Mouse (Mus musculus): ENCODE measurements around the gene Exoc4. TPM values are rescaled to one million over a fixed set of nuclear protein-coding genes. Genes with fewer than 3 reads are reported as not detected.

Gene Exoc4
- polyA plus RNA-seq (2016; fragmentation: Nextera tagmentation; extraction: Ambion mirVana), result 57.9 and 59.2 TPM in 2 replicates

- peaks cover 4% of the 10 kb centered on the region for H3K4me1 ChIP-seq
- no peaks in the 10 kb centered on the region for H3K27me3 ChIP-seq
- H3K9me3 ChIP-seq, result no peaks in the 10 kb centered on the region
- peak; percentile 99 for ATAC-seq (ENCODE audit: low FRiP score, low read depth)
- peak within 1 kb of the TSS; percentile 76; the same call in 1 of the 2 replicates for H3K27ac ChIP-seq (replicated peaks)
- H3K4me2 ChIP-seq (replicated peaks), result peak within 1 kb of the TSS; percentile 86
- H3K4me3 ChIP-seq, result peak within 1 kb of the TSS; percentile 92
- H3K36me3 ChIP-seq, result no peaks in the 10 kb centered on the region
- H3K9ac ChIP-seq (replicated peaks), result peak within 1 kb of the TSS; percentile 87
- 1% methylated on average over 34 of the region's 34 CpGs for WGBS
Observed at GRCm38 (mm10) chr6:33248894-33249758, at the start of gene Exoc4. Gene Exoc4 (plus strand): TSS chr6:33249085.

GRCm38 (mm10) chr6:33218780-33219179, 30.1 kb upstream of the Exoc4 start:
- H3K27ac ChIP-seq (replicated peaks), result no peak overlapping the region
- H3K9me3 ChIP-seq, result no peaks in the 10 kb centered on the region
- no peak overlapping the region for H3K4me3 ChIP-seq
- 64% methylated on average over 3 of the region's 3 CpGs for WGBS
- H3K9ac ChIP-seq (replicated peaks), result no peak overlapping the region
- no peaks in the 10 kb centered on the region; the same call in 1 of the 2 replicates for H3K4me1 ChIP-seq
- H3K4me2 ChIP-seq (replicated peaks), result no peak overlapping the region
- no peak for ATAC-seq (ENCODE audit: low FRiP score, low read depth)
- H3K27me3 ChIP-seq, result no peaks in the 10 kb centered on the region
- no peaks in the 10 kb centered on the region for H3K36me3 ChIP-seq

- no peak overlapping the region for H3K4me3 ChIP-seq
- no peak overlapping the region for H3K9ac ChIP-seq (replicated peaks)
- WGBS, result 67% methylated on average over 1 of the region's 1 CpGs
- no peaks in the 10 kb centered on the region for H3K4me1 ChIP-seq
- no peaks in the 10 kb centered on the region for H3K36me3 ChIP-seq
- no peak overlapping the region for H3K4me2 ChIP-seq (replicated peaks)
- no peak overlapping the region for H3K27ac ChIP-seq (replicated peaks)
- H3K9me3 ChIP-seq, result no peaks in the 10 kb centered on the region
- H3K27me3 ChIP-seq, result no peaks in the 10 kb centered on the region
- ATAC-seq (ENCODE audit: low FRiP score, low read depth), result no peak
Observed at GRCm38 (mm10) chr6:33226700-33227099, 22.2 kb upstream of the Exoc4 start.

- Histone ChIP-seq H3K27me3 (no peaks in the 10 kb centered on the region), H3K9me3 (no peaks in the 10 kb centered on the region), H3K27ac (replicated peaks) (peak overlapping the region; percentile 40; the same call in 1 of the 2 replicates), H3K4me1 (no peaks in the 10 kb centered on the region), H3K4me2 (replicated peaks) (no peak overlapping the region), H3K9ac (replicated peaks) (no peak overlapping the region), H3K4me3 (no peak overlapping the region), H3K36me3 (no peaks in the 10 kb centered on the region)
- WGBS, result 62% methylated on average over 8 of the region's 8 CpGs
- ATAC-seq (ENCODE audit: low FRiP score, low read depth), result no peak
Observed at GRCm38 (mm10) chr6:33227371-33227770, 21.5 kb upstream of the Exoc4 start.

GRCm38 (mm10) chr6:33241250-33241649, 7.6 kb upstream of the Exoc4 start:
- no peaks in the 10 kb centered on the region for H3K36me3 ChIP-seq
- no peak overlapping the region for H3K27ac ChIP-seq (replicated peaks)
- H3K4me1 ChIP-seq, result no peaks in the 10 kb centered on the region
- ATAC-seq (ENCODE audit: low FRiP score, low read depth), result no peak
- no peak overlapping the region for H3K9ac ChIP-seq (replicated peaks)
- H3K4me2 ChIP-seq (replicated peaks), result no peak overlapping the region
- H3K4me3 ChIP-seq, result no peak overlapping the region
- H3K27me3 ChIP-seq, result no peaks in the 10 kb centered on the region
- H3K9me3 ChIP-seq, result no peaks in the 10 kb centered on the region

- 91% methylated on average over 3 of the region's 3 CpGs for WGBS
- Histone ChIP-seq H3K9me3 (no peaks in the 10 kb centered on the region), H3K27me3 (no peaks in the 10 kb centered on the region), H3K36me3 (no peaks in the 10 kb centered on the region), H3K4me3 (no peak overlapping the region), H3K9ac (replicated peaks) (no peak overlapping the region), H3K4me2 (replicated peaks) (no peak overlapping the region), H3K4me1 (no peaks in the 10 kb centered on the region), H3K27ac (replicated peaks) (no peak overlapping the region)
- ATAC-seq (ENCODE audit: low FRiP score, low read depth), result no peak
Observed at GRCm38 (mm10) chr6:33244546-33244945, 4.3 kb upstream of the Exoc4 start.

DNA sequence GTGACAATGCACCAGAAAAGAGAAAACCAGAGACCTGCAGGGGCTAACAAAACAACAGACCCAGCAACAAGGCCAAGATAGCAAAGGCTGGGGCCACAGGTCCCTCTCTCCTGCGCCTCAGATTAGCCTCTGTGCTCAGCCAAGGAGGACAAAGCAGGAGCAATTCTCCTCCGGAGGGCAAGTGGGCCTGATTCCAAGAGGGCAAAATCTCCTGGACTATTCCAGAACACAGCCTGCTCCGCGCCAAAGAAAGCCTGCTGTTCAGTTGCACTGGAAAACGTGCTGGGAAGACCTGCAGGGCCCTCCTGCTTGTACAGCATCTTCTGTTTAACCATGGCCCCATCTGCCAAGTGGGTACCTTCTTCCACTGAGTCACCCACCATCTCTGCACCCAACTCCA, 1.7 kb upstream of the Exoc4 start:
- Histone ChIP-seq H3K36me3 (no peaks in the 10 kb centered on the region), H3K9me3 (no peaks in the 10 kb centered on the region), H3K27ac (replicated peaks) (no peak overlapping the region), H3K4me3 (no peak overlapping the region), H3K27me3 (no peaks in the 10 kb centered on the region), H3K4me2 (replicated peaks) (no peak overlapping the region), H3K4me1 (peaks cover 4% of the 10 kb centered on the region; the same call in 1 of the 2 replicates), H3K9ac (replicated peaks) (no peak overlapping the region)
- no peak for ATAC-seq (ENCODE audit: low FRiP score, low read depth)
- WGBS, result 89% methylated on average over 5 of the region's 5 CpGs

GRCm38 (mm10) chr6:33247576-33248355, 1.1 kb upstream of the Exoc4 start:
- Histone ChIP-seq H3K4me1 (peaks cover 4% of the 10 kb centered on the region; the same call in 1 of the 2 replicates), H3K36me3 (no peaks in the 10 kb centered on the region), H3K4me2 (replicated peaks) (no peak overlapping the region), H3K27ac (replicated peaks) (no peak overlapping the region), H3K27me3 (no peaks in the 10 kb centered on the region), H3K4me3 (no peak overlapping the region), H3K9me3 (no peaks in the 10 kb centered on the region), H3K9ac (replicated peaks) (no peak overlapping the region)
- ATAC-seq (ENCODE audit: low FRiP score, low read depth), result no peak
- whole genome bisulfite sequencing, result 90% methylated on average over 23 of the region's 23 CpGs

DNA sequence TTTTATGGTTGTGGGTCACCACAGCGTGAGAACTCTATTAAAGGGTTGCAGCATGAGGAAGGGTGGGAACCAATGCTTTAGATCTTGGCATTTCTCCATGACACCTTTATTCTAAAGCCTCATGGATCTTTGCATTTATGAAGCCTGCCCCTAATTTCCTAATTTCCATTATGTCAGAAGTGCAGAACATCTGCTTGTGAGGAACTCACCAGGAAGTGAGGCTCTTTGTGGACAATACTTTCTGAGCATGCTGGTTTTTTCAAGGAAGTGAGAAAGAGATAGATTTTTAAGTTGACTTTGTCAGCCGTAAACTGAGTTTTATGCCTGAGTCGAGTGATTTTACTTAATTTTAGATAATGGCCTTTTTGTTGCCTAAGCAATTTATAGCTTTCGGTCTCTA, 7.8 kb downstream of the Exoc4 start:
- Histone ChIP-seq H3K36me3 (no peaks in the 10 kb centered on the region), H3K4me3 (no peak overlapping the region), H3K9me3 (no peaks in the 10 kb centered on the region), H3K27ac (replicated peaks) (no peak overlapping the region), H3K27me3 (no peaks in the 10 kb centered on the region), H3K4me1 (peaks cover 17% of the 10 kb centered on the region), H3K9ac (replicated peaks) (no peak overlapping the region), H3K4me2 (replicated peaks) (no peak overlapping the region)
- WGBS, result 87% methylated on average over 4 of the region's 4 CpGs
- no peak for ATAC-seq (ENCODE audit: low FRiP score, low read depth)

DNA sequence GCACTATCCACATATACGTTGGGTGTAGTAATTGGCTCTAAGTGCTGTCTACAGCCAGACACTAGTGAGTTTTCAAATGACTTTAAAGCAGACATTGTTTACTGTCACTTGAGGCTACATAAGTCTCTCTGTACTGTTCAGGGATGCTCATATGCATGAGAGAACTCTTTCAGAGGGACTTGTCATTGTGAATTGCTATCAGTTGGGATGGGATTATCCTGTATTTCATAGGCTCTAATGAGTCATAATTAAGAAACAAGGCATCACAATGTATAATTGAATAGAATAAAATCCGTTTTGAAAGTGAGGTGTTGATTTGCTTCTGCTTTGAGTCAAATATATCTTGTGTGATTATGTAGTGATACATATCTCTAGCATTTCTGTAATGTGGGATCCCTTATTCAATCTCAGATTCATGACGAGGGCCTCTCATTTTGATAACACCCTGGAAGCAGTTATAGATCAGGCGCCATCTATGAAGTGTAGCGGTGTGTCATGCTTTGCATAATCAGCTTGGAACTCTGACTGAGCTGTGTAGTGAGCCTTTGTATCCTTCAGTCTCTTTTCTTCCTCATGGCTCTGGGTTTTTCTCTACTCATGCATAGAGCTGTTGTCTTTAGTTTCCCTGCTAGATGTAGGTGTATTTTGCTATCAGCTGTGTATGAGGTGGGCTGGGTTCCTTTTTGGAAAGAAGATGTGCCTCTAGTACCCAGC, 8.3 kb downstream of the Exoc4 start:
- H3K9ac ChIP-seq (replicated peaks), result no peak overlapping the region
- H3K9me3 ChIP-seq, result no peaks in the 10 kb centered on the region
- no peak for ATAC-seq (ENCODE audit: low FRiP score, low read depth)
- H3K4me2 ChIP-seq (replicated peaks), result no peak overlapping the region
- 74% methylated on average over 5 of the region's 5 CpGs for WGBS
- H3K36me3 ChIP-seq, result no peaks in the 10 kb centered on the region
- no peaks in the 10 kb centered on the region for H3K27me3 ChIP-seq
- no peak overlapping the region for H3K4me3 ChIP-seq
- no peak overlapping the region for H3K27ac ChIP-seq (replicated peaks)
- H3K4me1 ChIP-seq, result peaks cover 14% of the 10 kb centered on the region; the same call in 1 of the 2 replicates

DNA sequence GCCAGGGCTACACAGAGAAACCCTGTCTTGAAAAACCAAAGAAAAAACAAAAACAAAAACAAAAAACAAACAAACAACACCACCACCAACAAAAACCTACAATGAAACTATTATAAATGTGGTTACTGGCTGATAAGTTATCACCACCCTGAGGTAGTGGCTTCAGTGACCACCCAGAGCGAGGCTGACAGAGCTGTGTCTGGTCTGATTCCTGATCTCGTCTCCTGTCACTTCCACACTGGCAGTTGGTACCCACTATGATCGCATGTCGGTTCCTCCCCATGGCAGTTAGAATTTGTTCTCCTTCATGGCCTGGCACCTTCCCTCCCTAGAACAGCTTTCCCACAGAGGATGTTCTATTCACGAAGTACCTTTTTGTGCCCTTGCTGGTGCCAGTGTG, 11.0 kb downstream of the Exoc4 start:
- Histone ChIP-seq H3K27ac (replicated peaks) (no peak overlapping the region), H3K4me3 (no peak overlapping the region), H3K4me1 (peaks cover 14% of the 10 kb centered on the region; the same call in 1 of the 2 replicates), H3K9ac (replicated peaks) (no peak overlapping the region), H3K9me3 (no peaks in the 10 kb centered on the region), H3K36me3 (no peaks in the 10 kb centered on the region), H3K4me2 (replicated peaks) (no peak overlapping the region), H3K27me3 (no peaks in the 10 kb centered on the region)
- 89% methylated on average over 5 of the region's 5 CpGs for WGBS
- ATAC-seq (ENCODE audit: low FRiP score, low read depth), result no peak

Measured in midbrain, embryonic 12.5 days (tissue).